Mouse (Mus musculus): Measurements from ENCODE around the gene Sec1. TPM values are rescaled to one million over a fixed set of nuclear protein-coding genes. Genes with fewer than 3 reads are reported as not detected.

Sec1 gene
- total and polyA plus RNA-seq, 3 experiments, result 0.16 to 0.25 (median 0.16) TPM

- TF ChIP-seq EP300 (IDR thresholded peaks at IDR 0.05; ENCODE audit: insufficient read depth, low read depth, low read length), result no peak
- intact Hi-C loops (cut with DNase I), result no loop called here
- Histone ChIP-seq H3K27me3 (ENCODE audit: control insufficient read depth, insufficient read depth, low read length) (no peaks in the 10 kb centered on the region), H3K4me3 (no peak overlapping the region), H3K27ac (no peak overlapping the region), H3K9ac (ENCODE audit: low read depth, low read length) (no peak overlapping the region), H3K36me3 (ENCODE audit: control insufficient read depth, insufficient read depth, low read length) (no peaks in the 10 kb centered on the region), H3K4me1 (ENCODE audit: control insufficient read depth, insufficient read depth, low read length) (no peaks in the 10 kb centered on the region), H3K79me2 (replicated peaks; ENCODE audit: control insufficient read depth, insufficient read depth, low read length) (no peaks in the 10 kb centered on the region)
- WGBS, result 66% methylated on average over 5 of the region's 5 CpGs
- DNase-seq, result no peak
These were observed 39.3 kb upstream of the Sec1 start for GRCm38 (mm10) chr7:45733477-45733876.

GRCm38 (mm10) chr7:45730727-45731431 lies 36.7 kb upstream of the Sec1 start:
- no peak for DNase-seq

GRCm38 (mm10) chr7:45727625-45728024 lies 33.4 kb upstream of the Sec1 start:
- H3K27me3 ChIP-seq (ENCODE audit: control insufficient read depth, insufficient read depth, low read length), result no peaks in the 10 kb centered on the region
- WGBS, result 71% methylated on average over 3 of the region's 3 CpGs
- no peaks in the 10 kb centered on the region for H3K79me2 ChIP-seq (replicated peaks; ENCODE audit: control insufficient read depth, insufficient read depth, low read length)
- no peak overlapping the region for H3K9ac ChIP-seq (ENCODE audit: low read depth, low read length)
- H3K27ac ChIP-seq, result no peak overlapping the region
- TF ChIP-seq CTCF (IDR thresholded peaks at IDR 0.05) (no peak), EP300 (IDR thresholded peaks at IDR 0.05; ENCODE audit: insufficient read depth, low read depth, low read length) (no peak), POLR2A (IDR thresholded peaks at IDR 0.05; ENCODE audit: insufficient read depth, low read depth, low read length) (no peak)
- no peak for DNase-seq
- no peak overlapping the region for H3K4me3 ChIP-seq
- intact Hi-C loops (cut with DNase I), result no loop called here
- no peaks in the 10 kb centered on the region for H3K4me1 ChIP-seq (ENCODE audit: control insufficient read depth, insufficient read depth, low read length)
- no peaks in the 10 kb centered on the region for H3K36me3 ChIP-seq (ENCODE audit: control insufficient read depth, insufficient read depth, low read length)

More at GRCm38 (mm10) chr7:45730727-45731431, 36.7 kb upstream of the Sec1 start:
- intact Hi-C loops (cut with DNase I), result no loop called here
- H3K9ac ChIP-seq (ENCODE audit: low read depth, low read length), result no peak overlapping the region
- H3K4me3 ChIP-seq, result no peak overlapping the region
- no peaks in the 10 kb centered on the region for H3K27me3 ChIP-seq (ENCODE audit: control insufficient read depth, insufficient read depth, low read length)
- TF ChIP-seq CTCF (IDR thresholded peaks at IDR 0.05) (peak; percentile 35), EP300 (IDR thresholded peaks at IDR 0.05; ENCODE audit: insufficient read depth, low read depth, low read length) (no peak)
- no peaks in the 10 kb centered on the region for H3K79me2 ChIP-seq (replicated peaks; ENCODE audit: control insufficient read depth, insufficient read depth, low read length)
- WGBS, result 29% methylated on average over 16 of the region's 16 CpGs
- H3K27ac ChIP-seq, result no peak overlapping the region
- no peaks in the 10 kb centered on the region for H3K36me3 ChIP-seq (ENCODE audit: control insufficient read depth, insufficient read depth, low read length)
- H3K4me1 ChIP-seq (ENCODE audit: control insufficient read depth, insufficient read depth, low read length), result no peaks in the 10 kb centered on the region

GRCm38 (mm10) chr7:45726419-45726818 lies 32.2 kb upstream of the Sec1 start:
- Histone ChIP-seq H3K4me1 (ENCODE audit: control insufficient read depth, insufficient read depth, low read length) (no peaks in the 10 kb centered on the region), H3K9ac (ENCODE audit: low read depth, low read length) (no peak overlapping the region), H3K79me2 (replicated peaks; ENCODE audit: control insufficient read depth, insufficient read depth, low read length) (no peaks in the 10 kb centered on the region), H3K27ac (no peak overlapping the region), H3K36me3 (ENCODE audit: control insufficient read depth, insufficient read depth, low read length) (no peaks in the 10 kb centered on the region), H3K4me3 (no peak overlapping the region), H3K27me3 (ENCODE audit: control insufficient read depth, insufficient read depth, low read length) (no peaks in the 10 kb centered on the region)
- TF ChIP-seq CTCF (IDR thresholded peaks at IDR 0.05) (no peak), EP300 (IDR thresholded peaks at IDR 0.05; ENCODE audit: insufficient read depth, low read depth, low read length) (no peak), POLR2A (IDR thresholded peaks at IDR 0.05; ENCODE audit: insufficient read depth, low read depth, low read length) (no peak)
- 92% methylated on average over 10 of the region's 10 CpGs for WGBS
- intact Hi-C loops (cut with DNase I), result no loop called here
- DNase-seq, result no peak

- TF ChIP-seq POLR2A (IDR thresholded peaks at IDR 0.05; ENCODE audit: insufficient read depth, low read depth, low read length) (no peak), EP300 (IDR thresholded peaks at IDR 0.05; ENCODE audit: insufficient read depth, low read depth, low read length) (no peak), CTCF (IDR thresholded peaks at IDR 0.05) (no peak)
- intact Hi-C loops (cut with DNase I), result no loop called here
- H3K9ac ChIP-seq (ENCODE audit: low read depth, low read length), result no peak within 1 kb of the TSS
- no peaks in the 10 kb centered on the region for H3K27me3 ChIP-seq (ENCODE audit: control insufficient read depth, insufficient read depth, low read length)
- no peak within 1 kb of the TSS for H3K4me3 ChIP-seq
- no peaks in the 10 kb centered on the region for H3K4me1 ChIP-seq (ENCODE audit: control insufficient read depth, insufficient read depth, low read length)
- DNase-seq, result no peak
- no peaks in the 10 kb centered on the region for H3K79me2 ChIP-seq (replicated peaks; ENCODE audit: control insufficient read depth, insufficient read depth, low read length)
- WGBS, result 89% methylated on average over 11 of the region's 11 CpGs
- no peaks in the 10 kb centered on the region for H3K36me3 ChIP-seq (ENCODE audit: control insufficient read depth, insufficient read depth, low read length)
- H3K27ac ChIP-seq, result no peak within 1 kb of the TSS
These were observed 31.5 kb upstream of the Sec1 start, which contains the start of gene Spaca4 for GRCm38 (mm10) chr7:45725713-45726112. TSS of gene Spaca4 (minus strand) at chr7:45725813.

GRCm38 (mm10) chr7:45725151-45725550 lies 30.9 kb upstream of the Sec1 start:
- Histone ChIP-seq H3K27ac (no peak overlapping the region), H3K4me3 (no peak overlapping the region), H3K27me3 (ENCODE audit: control insufficient read depth, insufficient read depth, low read length) (no peaks in the 10 kb centered on the region), H3K4me1 (ENCODE audit: control insufficient read depth, insufficient read depth, low read length) (no peaks in the 10 kb centered on the region), H3K36me3 (ENCODE audit: control insufficient read depth, insufficient read depth, low read length) (no peaks in the 10 kb centered on the region), H3K9ac (ENCODE audit: low read depth, low read length) (no peak overlapping the region), H3K79me2 (replicated peaks; ENCODE audit: control insufficient read depth, insufficient read depth, low read length) (no peaks in the 10 kb centered on the region)
- intact Hi-C loops (cut with DNase I), result no loop called here
- TF ChIP-seq CTCF (IDR thresholded peaks at IDR 0.05) (no peak), POLR2A (IDR thresholded peaks at IDR 0.05; ENCODE audit: insufficient read depth, low read depth, low read length) (no peak), EP300 (IDR thresholded peaks at IDR 0.05; ENCODE audit: insufficient read depth, low read depth, low read length) (no peak)
- WGBS, result 86% methylated on average over 9 of the region's 9 CpGs
- DNase-seq, result no peak

All from heart, adult 2 months (tissue).